Mouse (Mus musculus): ENCODE data around the gene Zmym4. TPM values are rescaled to one million over a fixed set of nuclear protein-coding genes. Genes with fewer than 3 reads are reported as not detected.

Gene Zmym4
- polyA plus RNA-seq, 1 experiment from 2014 or later: 21.8 TPM

DNA sequence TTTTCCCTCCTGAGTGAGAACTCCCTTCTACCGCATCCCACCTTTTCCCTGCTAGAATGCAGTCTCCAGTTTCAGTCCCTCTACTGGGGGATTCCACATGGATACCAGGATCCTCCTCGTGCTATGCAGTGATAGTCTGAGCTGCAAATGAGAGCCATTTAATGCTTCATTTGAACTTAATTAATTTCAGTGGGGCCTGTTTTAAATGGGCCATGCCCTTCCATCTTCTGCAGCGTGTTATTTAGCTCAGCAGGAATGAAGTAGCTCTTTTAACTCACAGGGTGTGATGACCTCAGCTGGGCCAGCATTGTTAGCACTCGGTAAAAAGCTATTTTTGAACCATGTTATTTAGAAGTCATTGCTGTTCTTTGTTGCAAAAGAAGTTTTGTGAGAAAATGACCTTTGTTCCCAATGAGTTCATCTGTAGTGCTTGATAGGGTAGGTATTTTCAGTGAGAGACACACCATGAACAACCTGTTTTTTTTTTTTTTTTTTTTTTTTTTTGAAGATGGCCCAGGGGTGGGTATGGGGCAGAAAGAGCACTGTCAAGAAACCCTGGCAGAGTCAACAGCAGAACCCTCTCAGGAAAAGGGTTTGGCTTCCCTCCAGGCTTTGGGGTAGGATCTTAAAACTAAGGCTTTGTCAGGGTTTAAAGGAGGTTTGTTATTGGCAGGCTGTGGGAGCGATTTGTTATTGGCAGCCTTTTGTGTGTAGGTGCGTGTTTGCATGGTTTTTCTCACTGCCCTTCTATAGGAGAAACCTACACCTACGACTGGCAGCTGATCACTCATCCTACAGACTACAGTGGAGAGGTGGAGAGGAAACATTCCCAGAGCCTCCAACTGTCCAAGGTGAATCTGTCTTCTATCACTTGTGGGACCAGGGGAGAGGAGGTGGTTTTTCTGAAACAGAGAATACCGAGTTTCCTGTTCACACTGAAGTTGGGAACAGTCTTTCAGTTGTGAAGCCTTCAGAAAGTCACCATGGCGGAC lies 144.7 kb downstream of the Zmym4 start:
- no peak for ATAC-seq (ENCODE audit: insufficient read depth)

DNA sequence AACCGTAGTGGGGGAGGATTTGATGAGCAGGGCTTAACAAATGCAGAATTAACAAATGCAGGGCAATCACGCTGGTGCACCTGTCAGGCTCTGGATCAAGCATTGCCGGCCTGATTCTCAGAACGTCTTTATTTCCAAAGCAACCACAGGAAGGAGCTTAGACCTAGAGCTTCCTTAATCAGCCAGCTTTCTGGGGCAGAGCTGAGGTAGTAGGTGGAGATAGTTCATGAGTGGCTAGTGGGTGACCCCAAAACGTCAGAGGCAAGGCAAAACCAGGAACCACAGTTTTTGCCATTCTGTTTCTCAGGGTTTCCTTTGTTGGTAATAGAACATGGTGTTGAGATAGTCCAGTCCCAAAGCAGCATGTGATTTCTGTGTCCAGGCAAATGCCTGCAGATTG lies 153.1 kb downstream of the Zmym4 start:
- WGBS: 67% methylated on average over 5 of the region's 5 CpGs
- DNase-seq (no peak), ATAC-seq (ENCODE audit: insufficient read depth) (no peak)
- no peak for TF ChIP-seq CTCF (IDR thresholded peaks at IDR 0.05; ENCODE audit: low read depth)
- H3K4me3 ChIP-seq (ENCODE audit: low read depth, low read length): no peak overlapping the region
- no peak overlapping the region for H3K4me2 ChIP-seq
- H3K9me3 ChIP-seq (ENCODE audit: low read depth, low read length): no peaks in the 10 kb centered on the region
- peaks cover 37% of the 10 kb centered on the region for H3K36me3 ChIP-seq (ENCODE audit: insufficient read depth)
- H3K9ac ChIP-seq: no peak overlapping the region
- no peaks in the 10 kb centered on the region for H3K4me1 ChIP-seq (ENCODE audit: insufficient read depth)
- H3K27ac ChIP-seq (ENCODE audit: low read depth): no peak overlapping the region
- no peaks in the 10 kb centered on the region for H3K27me3 ChIP-seq (ENCODE audit: insufficient read depth, low read length)

More for the DNA sequence above, 144.7 kb downstream of the Zmym4 start:
- DNase-seq: no peak
- H3K36me3 ChIP-seq (ENCODE audit: insufficient read depth): peaks cover 8% of the 10 kb centered on the region
- no peak overlapping the region for H3K27ac ChIP-seq (ENCODE audit: low read depth)
- H3K27me3 ChIP-seq (ENCODE audit: insufficient read depth, low read length): no peaks in the 10 kb centered on the region
- H3K4me1 ChIP-seq (ENCODE audit: insufficient read depth): no peaks in the 10 kb centered on the region
- no peaks in the 10 kb centered on the region for H3K9me3 ChIP-seq (ENCODE audit: low read depth, low read length)
- no peak overlapping the region for H3K9ac ChIP-seq
- H3K4me3 ChIP-seq (ENCODE audit: low read depth, low read length): no peak overlapping the region
- WGBS: 76% methylated on average over 9 of the region's 9 CpGs
- no peak overlapping the region for H3K4me2 ChIP-seq
- TF ChIP-seq CTCF (IDR thresholded peaks at IDR 0.05; ENCODE audit: low read depth): no peak

DNA sequence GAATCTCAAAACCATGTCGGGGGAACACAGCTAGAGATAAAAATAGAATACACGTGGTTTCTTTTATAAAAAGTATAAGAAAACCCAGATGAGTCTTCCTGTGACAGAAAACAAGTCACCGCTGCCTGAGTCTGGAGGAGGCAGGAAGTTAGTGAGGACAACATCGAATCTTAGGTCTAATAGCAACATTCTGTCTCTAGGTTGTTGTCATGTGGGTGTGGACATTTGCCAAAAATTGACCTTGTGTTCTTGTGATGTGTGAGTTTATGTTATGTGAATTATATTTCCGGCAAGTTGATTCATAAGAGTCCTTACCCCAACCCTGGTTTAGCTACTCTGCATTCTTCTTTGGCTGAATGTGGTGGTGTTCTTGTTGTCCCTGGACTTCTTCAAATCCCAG lies 154.7 kb downstream of the Zmym4 start:
- Histone ChIP-seq H3K4me3 (ENCODE audit: low read depth, low read length) (no peak overlapping the region), H3K4me1 (ENCODE audit: insufficient read depth) (no peaks in the 10 kb centered on the region), H3K36me3 (ENCODE audit: insufficient read depth) (peaks cover 33% of the 10 kb centered on the region; the same call in 1 of the 2 replicates), H3K9me3 (ENCODE audit: low read depth, low read length) (no peaks in the 10 kb centered on the region), H3K9ac (no peak overlapping the region), H3K27me3 (ENCODE audit: insufficient read depth, low read length) (no peaks in the 10 kb centered on the region), H3K4me2 (no peak overlapping the region), H3K27ac (ENCODE audit: low read depth) (no peak overlapping the region)
- ATAC-seq (ENCODE audit: insufficient read depth): no peak
- peak; percentile 18 for DNase-seq
- 63% methylated on average over 5 of the region's 5 CpGs for WGBS
- TF ChIP-seq CTCF (IDR thresholded peaks at IDR 0.05; ENCODE audit: low read depth): no peak

Other genes starting within 250 kb of the Zmym4 start
- not detected in 2 replicates for gene Tfap2e, start 231.9 kb downstream of the Zmym4 start, polyA plus RNA-seq (2014; fragmentation: Nextera tagmentation; extraction: Ambion mirVana)
- gene Ncdn, start 214.7 kb downstream of the Zmym4 start, polyA plus RNA-seq (2014; fragmentation: Nextera tagmentation; extraction: Ambion mirVana): 28.7 and 30.4 TPM in 2 replicates
- 20.9 and 23.1 TPM in 2 replicates for gene AU040320, start 214.6 kb downstream of the Zmym4 start, polyA plus RNA-seq (2014; fragmentation: Nextera tagmentation; extraction: Ambion mirVana)
- gene Sfpq, start 53.2 kb upstream of the Zmym4 start, polyA plus RNA-seq (2014; fragmentation: Nextera tagmentation; extraction: Ambion mirVana): 129 and 137 TPM in 2 replicates
- 27.6 and 28.6 TPM in 2 replicates for gene Zmym1, start 93.0 kb upstream of the Zmym4 start, polyA plus RNA-seq (2014; fragmentation: Nextera tagmentation; extraction: Ambion mirVana)
- gene Zmym6, start 109.2 kb upstream of the Zmym4 start, polyA plus RNA-seq (2014; fragmentation: Nextera tagmentation; extraction: Ambion mirVana): 17.8 and 18.7 TPM in 2 replicates
- 13.1 and 14.9 TPM in 2 replicates for gene Tmem35b, start 155.6 kb upstream of the Zmym4 start, polyA plus RNA-seq (2014; fragmentation: Nextera tagmentation; extraction: Ambion mirVana)
- 0.97 and 1.4 TPM in 2 replicates for gene Dlgap3, start 201.1 kb upstream of the Zmym4 start, polyA plus RNA-seq (2014; fragmentation: Nextera tagmentation; extraction: Ambion mirVana)